Mouse (Mus musculus) frontal cortex, postnatal 25 days (tissue): Measurements from ENCODE around the gene Aarsd1.
"Not testable (repeated sequence)": the region's sequence is repeated elsewhere in the genome, so short reads cannot be mapped to it uniquely, and the experiment has no call there.

Experiments used
- DNase-seq, 2 experiments: peaks; one replicate each; pipeline ENCODE4 v3.0.0; 2022; ENCODE audit warnings: low spot score in 2 of 2

Gene Aarsd1

GRCm38 (mm10) chr11:101446860-101447259 is 29.4 kb upstream of the Aarsd1 start:
- not testable (repeated sequence) for DNase-seq

GRCm38 (mm10) chr11:101446319-101446718 is 28.9 kb upstream of the Aarsd1 start:
- DNase-seq, result no peak

- DNase-seq, result no peak
These were observed 25.3 kb upstream of the Aarsd1 start for GRCm38 (mm10) chr11:101442760-101443159.

GRCm38 (mm10) chr11:101442127-101442693 is 24.8 kb upstream of the Aarsd1 start, which contains the start of gene Rpl27:
Gene Rpl27, plus strand, starts transcription at chr11:101442298.
- peak; percentile 82 to 93 for DNase-seq

GRCm38 (mm10) chr11:101441450-101442126 is 24.2 kb upstream of the Aarsd1 start:
- not testable (repeated sequence) for DNase-seq

- DNase-seq, result not testable (repeated sequence)
These were observed 20.6 kb upstream of the Aarsd1 start for GRCm38 (mm10) chr11:101438006-101438405.

- no peak for DNase-seq
These were observed 19.5 kb upstream of the Aarsd1 start for GRCm38 (mm10) chr11:101436916-101437315.

- no peak for DNase-seq
These were observed 18.4 kb upstream of the Aarsd1 start for GRCm38 (mm10) chr11:101435831-101436230.

GRCm38 (mm10) chr11:101433396-101433795 is 16.0 kb upstream of the Aarsd1 start:
- DNase-seq, result no peak

GRCm38 (mm10) chr11:101431327-101431726 is 13.9 kb upstream of the Aarsd1 start:
- DNase-seq, result no peak

GRCm38 (mm10) chr11:101426165-101426564 is 8.8 kb upstream of the Aarsd1 start:
- no peak for DNase-seq

GRCm38 (mm10) chr11:101424925-101425813 is 7.8 kb upstream of the Aarsd1 start, which contains the start of the genes Rundc1 and Ptges3l:
Gene Rundc1, plus strand, starts transcription at chr11:101425085.
Gene Ptges3l, minus strand, starts transcription at chr11:101425333.
- peak; percentile 97 to 98 for DNase-seq

- peak; percentile 20 to 23 for DNase-seq
These were observed 6.9 kb upstream of the Aarsd1 start, which contains the start of gene Gm27029 for GRCm38 (mm10) chr11:101424105-101424851. Gene Gm27029, minus strand, starts transcription at chr11:101424796.

GRCm38 (mm10) chr11:101420148-101420547 is 2.7 kb upstream of the Aarsd1 start:
- DNase-seq, result no peak

- DNase-seq, result no peak
These were observed 2.2 kb upstream of the Aarsd1 start for GRCm38 (mm10) chr11:101419610-101420009.

- DNase-seq, result no peak
These were observed 1.6 kb upstream of the Aarsd1 start for GRCm38 (mm10) chr11:101418991-101419390.

GRCm38 (mm10) chr11:101416433-101417100 is 848 bp downstream of the Aarsd1 start:
- no peak for DNase-seq

GRCm38 (mm10) chr11:101415306-101415705 is 2.1 kb downstream of the Aarsd1 start:
- no peak for DNase-seq

- DNase-seq, result peak in 1 of 2 experiments; percentile 52
These were observed 22.3 kb downstream of the Aarsd1 start for GRCm38 (mm10) chr11:101395110-101395509.

GRCm38 (mm10) chr11:101381817-101382216 is 35.6 kb downstream of the Aarsd1 start:
- DNase-seq, result no peak

GRCm38 (mm10) chr11:101378926-101379325 is 38.5 kb downstream of the Aarsd1 start:
- DNase-seq, result no peak
